ENCODE assay signal across 11 mouse cellular contexts in genomic region chr8:109232281-109233234, GRCm38 (mm10).
A peak's percentile ranks its signal among the peaks of the same experiment; 100 is the strongest.
DNase-seq lines count a peak whose midpoint lies in the region; ATAC-seq and TF ChIP-seq lines count a peak whose summit lies in the region.
"Had no signal": no experiment of that assay in that cellular context is flagged by ENCODE, and none has a peak within 500 bp of the region (broad histone marks: within the 10 kb centered on the region; RNA-seq: fewer than 3 reads in every experiment).

No protein-coding gene starts in this region.

- intact Hi-C loops in gastrocnemius, adult 2 months (cut with DNase I) = no loop called here

- peak; percentile 86 for ATAC-seq in limb, embryonic 13.5 days (ENCODE audit: low FRiP score, low read depth)
- ATAC-seq in stomach, embryonic 15.5 days (ENCODE audit: insufficient read depth, low FRiP score, low read depth) = peak; percentile 60; the same call in 1 of the 2 replicates
- no peak for ATAC-seq in liver, postnatal 0 days
- ATAC-seq in frontal cortex, adult (ENCODE audit: low TSS enrichment) = no peak

- peak overlapping the region; percentile 68 for H3K4me3 ChIP-seq in gastrocnemius, adult 2 months
- H3K4me3 ChIP-seq in testis, adult 2 months (ENCODE audit: control insufficient read depth, low read depth, low read length) = peak overlapping the region; percentile 37; the same call in 1 of the 2 replicates
- H3K4me3 ChIP-seq in limb, embryonic 13.5 days = no peak overlapping the region
- no peak overlapping the region for H3K4me3 ChIP-seq in stomach, embryonic 15.5 days (replicated peaks)
- H3K4me3 ChIP-seq in liver, postnatal 0 days (ENCODE audit: low read depth, low read length) = no peak overlapping the region

- no peaks in the 10 kb centered on the region for H3K9me3 ChIP-seq in limb, embryonic 13.5 days
- no peaks in the 10 kb centered on the region for H3K9me3 ChIP-seq in stomach, embryonic 15.5 days
- no peaks in the 10 kb centered on the region for H3K9me3 ChIP-seq in liver, postnatal 0 days (ENCODE audit: low read length)

- H3K9ac ChIP-seq in limb, embryonic 13.5 days = no peak overlapping the region
- H3K9ac ChIP-seq in stomach, embryonic 15.5 days = no peak overlapping the region
- no peak overlapping the region for H3K9ac ChIP-seq in liver, postnatal 0 days (replicated peaks)
- H3K9ac ChIP-seq: liver, embryonic 14.5 days had no signal

- DNase-seq in gastrocnemius, adult 2 months = no peak
- DNase-seq in gastrocnemius, postnatal 10 days = no peak
- no peak for DNase-seq in testis, postnatal 10 days (ENCODE audit: low spot score)
- DNase-seq in liver, postnatal 0 days = no peak
- DNase-seq: B cell, adult 2 months; right cerebral cortex, postnatal 25 days had no signal

- 0 out of 2 replicates have a peak, but pooled peaks cover 3% of the 10 kb centered on the region for H3K4me1 ChIP-seq in testis, adult 2 months (ENCODE audit: control insufficient read depth, insufficient read depth, low read length)
- H3K4me1 ChIP-seq in limb, embryonic 13.5 days = peaks cover 19% of the 10 kb centered on the region
- 0 out of 2 replicates have a peak, but pooled peaks cover 3% of the 10 kb centered on the region for H3K4me1 ChIP-seq in stomach, embryonic 15.5 days
- H3K4me1 ChIP-seq in liver, postnatal 0 days (ENCODE audit: insufficient read depth) = no peaks in the 10 kb centered on the region

- H3K4me2 ChIP-seq in limb, embryonic 13.5 days (replicated peaks) = peak overlapping the region; percentile 16; the same call in 1 of the 2 replicates
- peak overlapping the region; percentile 29 for H3K4me2 ChIP-seq in stomach, embryonic 15.5 days
- no peak overlapping the region for H3K4me2 ChIP-seq in liver, postnatal 0 days (ENCODE audit: low read depth, low read length)

- no peak for TF ChIP-seq CTCF in gastrocnemius, adult 2 months (IDR thresholded peaks at IDR 0.05)
- TF ChIP-seq CTCF in testis, adult 2 months (IDR thresholded peaks at IDR 0.05; ENCODE audit: control insufficient read depth, insufficient read depth, insufficient replicate concordance, low read depth, low read length) = no peak
- no peak for TF ChIP-seq CTCF in liver, postnatal 0 days (IDR thresholded peaks at IDR 0.05; ENCODE audit: low read depth)

- TF ChIP-seq EP300 in liver, postnatal 0 days (IDR thresholded peaks at IDR 0.05; ENCODE audit: low read depth) = no peak

- H3K36me3 ChIP-seq in testis, adult 2 months (ENCODE audit: control insufficient read depth, insufficient read depth, low read length) = no peaks in the 10 kb centered on the region
- no peaks in the 10 kb centered on the region for H3K36me3 ChIP-seq in limb, embryonic 13.5 days
- H3K36me3 ChIP-seq in stomach, embryonic 15.5 days = no peaks in the 10 kb centered on the region
- no peaks in the 10 kb centered on the region for H3K36me3 ChIP-seq in liver, postnatal 0 days (replicated peaks; ENCODE audit: insufficient read depth, low read length)

- TF ChIP-seq POLR2A in testis, adult 2 months (IDR thresholded peaks at IDR 0.05; ENCODE audit: control insufficient read depth, low read depth, low read length) = no peak

- no peaks in the 10 kb centered on the region for H3K27me3 ChIP-seq in testis, adult 2 months (ENCODE audit: control insufficient read depth, insufficient read depth, low read length)
- no peaks in the 10 kb centered on the region for H3K27me3 ChIP-seq in limb, embryonic 13.5 days
- no peaks in the 10 kb centered on the region for H3K27me3 ChIP-seq in stomach, embryonic 15.5 days (replicated peaks)
- H3K27me3 ChIP-seq in liver, postnatal 0 days (ENCODE audit: insufficient read depth, low read length) = no peaks in the 10 kb centered on the region

- H3K27ac ChIP-seq in gastrocnemius, adult 2 months = no peak overlapping the region
- H3K27ac ChIP-seq in testis, adult 2 months (ENCODE audit: control insufficient read depth, insufficient read depth, low read depth, low read length) = no peak overlapping the region
- H3K27ac ChIP-seq in limb, embryonic 13.5 days = peak overlapping the region; percentile 33; the same call in 1 of the 2 replicates
- H3K27ac ChIP-seq in stomach, embryonic 15.5 days = peak overlapping the region; percentile 72
- no peak overlapping the region for H3K27ac ChIP-seq in liver, postnatal 0 days (ENCODE audit: low read depth)
- H3K27ac ChIP-seq: liver, embryonic 14.5 days had no signal

- 61% methylated on average over 32 of the region's 32 CpGs for WGBS in limb, embryonic 13.5 days
- 35% methylated on average over 32 of the region's 32 CpGs for WGBS in stomach, embryonic 15.5 days
- WGBS in liver, postnatal 0 days (ENCODE audit: insufficient replicate concordance) = 81% methylated on average over 32 of the region's 32 CpGs

Comparison
In these comparisons a context has a peak if more than half of its experiments do, and no peak if none do; other contexts are left out.
1. H3K27ac ChIP-seq: peak in limb, embryonic 13.5 days (single experiment) and stomach, embryonic 15.5 days (single experiment); none in gastrocnemius, adult 2 months (single experiment), testis, adult 2 months (single experiment) and liver, postnatal 0 days (single experiment).
2. H3K4me3 ChIP-seq: peak in gastrocnemius, adult 2 months (single experiment) and testis, adult 2 months (single experiment); none in limb, embryonic 13.5 days (single experiment), stomach, embryonic 15.5 days (single experiment) and liver, postnatal 0 days (single experiment).
3. ATAC-seq: peak in limb, embryonic 13.5 days (single experiment) and stomach, embryonic 15.5 days (single experiment); none in liver, postnatal 0 days (single experiment) and frontal cortex, adult (single experiment).